Mouse (Mus musculus) erythroblast, adult 5-6 weeks (primary cell): ENCODE data around the gene Cga. TPM values are rescaled to one million over a fixed set of nuclear protein-coding genes. Genes with fewer than 3 reads are reported as not detected.

ENCODE experiments used
- ATAC-seq: replicated peaks from 2 replicates; pipeline ENCODE4 v1.8.0; 2016; ENCODE audit warnings: moderate number of reproducible peaks, mild to moderate bottlenecking, moderate TSS enrichment, inconsistent platforms; ENCODE audit not compliant: poor library complexity, low FRiP score, severe bottlenecking
- total RNA-seq, 2 experiments: library from RNA; stranded (forward) in 1 of 2; stranded (reverse) in 1 of 2; fragments of 150-400 nt in 1 of 2; fragments of 200-764, 138-1000 nt in 1 of 2; gene quantifications; 2 replicates each; pipeline versions ENCODE4 v1.2.3 to v1.2.4; 2015 to 2017; ENCODE audit warnings: low replicate concordance in 2 of 2

Gene Cga
- total RNA-seq (2015; ENCODE audit: low replicate concordance) (not detected in 2 replicates), total RNA-seq (2017; ENCODE audit: low replicate concordance) (not detected in 2 replicates)

GRCm38 (mm10) chr4:34893479-34893878 lies at the start of gene Cga:
Gene Cga, plus strand, starts transcription at chr4:34893779.
- no peak for ATAC-seq

DNA sequence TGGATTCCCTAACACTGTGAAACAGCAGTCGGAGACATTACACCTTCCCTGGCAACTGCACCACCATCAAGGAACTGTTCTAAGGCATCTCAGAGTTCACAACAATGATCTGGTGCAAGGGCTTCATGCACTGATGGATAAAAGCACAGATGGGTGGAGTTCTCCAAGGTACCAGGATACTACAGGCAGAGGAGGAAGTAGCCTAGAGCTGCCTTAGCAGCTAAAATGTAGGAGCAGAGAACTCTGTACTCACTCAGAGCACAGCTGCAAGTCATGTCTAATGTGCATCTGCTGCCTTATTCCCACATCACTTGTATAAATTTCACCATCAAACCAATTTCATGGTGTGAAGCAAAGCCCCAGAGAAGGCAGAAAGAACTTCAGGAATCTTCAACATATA lies 49.7 kb upstream of the Cga start:
- no peak for ATAC-seq

- no peak for ATAC-seq
Observed at GRCm38 (mm10) chr4:34847679-34848309, 45.8 kb upstream of the Cga start.

DNA sequence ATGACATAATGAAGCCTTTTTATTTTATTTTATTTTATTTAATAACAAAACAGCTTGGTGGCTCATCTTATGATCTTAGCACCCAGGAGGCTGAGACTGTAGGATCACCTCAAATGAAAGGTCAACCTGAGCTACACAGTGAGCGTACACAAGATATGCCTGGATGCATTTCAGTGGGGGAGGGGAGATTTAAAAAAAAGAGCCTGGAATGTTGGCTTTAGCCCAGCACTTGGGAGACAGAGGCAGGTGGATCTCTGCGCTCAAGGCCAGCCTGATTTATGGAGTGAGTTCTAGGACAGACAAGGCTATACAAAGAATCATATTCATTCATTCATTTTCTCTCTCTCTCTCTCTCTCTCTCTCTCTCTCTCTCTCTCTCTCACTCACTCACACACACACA lies 43.4 kb upstream of the Cga start:
- no peak for ATAC-seq

DNA sequence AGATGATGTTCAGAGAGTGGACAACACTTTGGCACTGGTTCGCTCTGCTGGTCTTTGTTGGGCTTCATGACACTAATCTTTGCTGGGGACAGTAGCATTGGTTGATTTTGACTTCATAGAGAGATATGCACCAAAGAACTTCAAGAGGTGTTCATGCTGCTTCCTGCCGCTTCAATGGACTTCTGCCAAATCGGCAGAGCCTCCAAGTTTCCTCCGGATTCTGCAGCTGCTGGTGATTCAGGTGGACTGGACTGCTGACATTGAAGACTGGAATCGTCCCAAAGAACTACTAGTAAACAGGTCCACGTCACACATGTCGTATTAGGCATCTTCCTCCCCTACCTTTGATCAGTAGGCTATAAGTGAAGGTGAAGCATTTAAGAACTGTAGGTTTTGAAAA lies 41.5 kb upstream of the Cga start:
- ATAC-seq, result no peak

DNA sequence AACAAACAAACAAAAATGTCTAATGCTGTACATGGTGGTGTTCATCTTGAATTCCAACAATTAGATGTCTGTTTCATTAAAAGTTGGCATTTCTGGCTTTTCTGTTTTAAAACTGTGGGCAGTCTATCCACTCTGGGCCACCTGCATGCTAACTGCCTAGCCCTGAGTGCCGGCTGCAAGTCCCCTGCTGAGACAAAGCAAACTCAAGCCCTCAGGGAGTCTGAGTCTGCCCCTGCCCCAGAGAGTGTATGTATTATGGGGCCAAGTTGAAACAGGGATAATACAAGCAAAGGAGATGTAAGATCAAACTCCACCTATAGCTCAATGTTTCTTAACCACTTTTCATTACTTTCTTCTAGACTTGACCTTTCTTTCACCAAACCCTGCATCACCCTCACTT lies 37.6 kb upstream of the Cga start:
- no peak for ATAC-seq

- no peak for ATAC-seq
Observed at GRCm38 (mm10) chr4:34858903-34859302, 34.7 kb upstream of the Cga start.

DNA sequence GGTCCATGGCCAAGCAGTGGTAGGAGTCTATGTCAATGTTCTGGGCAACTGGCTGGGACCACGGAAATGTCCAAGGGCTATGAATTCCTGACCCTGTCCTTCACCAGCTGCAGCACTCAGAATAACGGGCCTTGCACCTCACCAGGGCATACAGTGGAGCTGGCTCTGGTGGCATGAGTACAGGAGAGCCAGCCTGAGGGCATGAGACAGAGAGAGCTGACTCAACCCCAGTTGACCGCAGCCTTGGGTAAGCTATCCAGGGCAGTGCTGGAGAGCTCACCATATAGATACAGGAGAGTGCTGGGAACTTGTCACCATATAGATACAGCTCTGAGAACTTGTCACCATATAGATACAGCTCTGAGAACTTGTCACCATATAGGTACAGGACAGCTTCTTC lies 34.2 kb upstream of the Cga start:
- no peak for ATAC-seq

DNA sequence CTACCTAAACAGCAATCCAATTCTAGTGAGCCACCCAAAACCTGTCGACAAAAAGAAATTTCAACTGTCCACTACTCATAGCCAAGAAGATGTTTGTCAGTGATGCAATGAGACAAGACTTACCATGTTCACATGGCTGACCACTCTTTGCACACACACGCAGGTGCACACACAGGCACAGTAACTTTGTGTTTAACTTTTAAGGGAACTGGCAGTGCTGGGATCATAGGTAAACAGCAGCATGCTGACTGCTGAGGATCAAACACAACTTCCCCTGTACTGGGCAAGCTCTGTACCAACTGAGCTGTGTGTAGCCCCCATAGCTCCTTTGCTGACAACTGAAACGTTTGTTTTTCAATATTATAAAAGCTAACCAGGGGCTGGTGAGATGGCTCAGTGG lies 32.1 kb upstream of the Cga start:
- ATAC-seq, result no peak

DNA sequence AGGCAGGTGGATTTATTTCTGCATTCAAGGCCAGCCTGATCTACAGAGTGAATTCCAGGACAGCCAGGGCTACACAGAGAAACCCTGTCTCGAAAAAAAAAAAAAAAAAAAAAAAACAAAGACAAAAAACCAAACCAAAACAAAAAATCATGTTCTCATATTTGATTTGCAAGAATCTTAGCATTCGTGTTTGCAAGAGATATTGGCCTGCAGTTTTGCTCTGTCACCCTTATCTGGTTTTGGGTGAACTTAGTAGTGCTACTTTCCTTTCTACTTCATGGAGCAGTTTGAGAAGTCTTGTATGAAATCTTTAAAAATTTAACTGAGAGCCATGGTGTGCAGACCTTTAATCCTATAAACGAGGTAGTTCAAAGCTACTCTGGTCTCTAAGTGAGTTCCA lies 23.8 kb upstream of the Cga start:
- no peak for ATAC-seq

DNA sequence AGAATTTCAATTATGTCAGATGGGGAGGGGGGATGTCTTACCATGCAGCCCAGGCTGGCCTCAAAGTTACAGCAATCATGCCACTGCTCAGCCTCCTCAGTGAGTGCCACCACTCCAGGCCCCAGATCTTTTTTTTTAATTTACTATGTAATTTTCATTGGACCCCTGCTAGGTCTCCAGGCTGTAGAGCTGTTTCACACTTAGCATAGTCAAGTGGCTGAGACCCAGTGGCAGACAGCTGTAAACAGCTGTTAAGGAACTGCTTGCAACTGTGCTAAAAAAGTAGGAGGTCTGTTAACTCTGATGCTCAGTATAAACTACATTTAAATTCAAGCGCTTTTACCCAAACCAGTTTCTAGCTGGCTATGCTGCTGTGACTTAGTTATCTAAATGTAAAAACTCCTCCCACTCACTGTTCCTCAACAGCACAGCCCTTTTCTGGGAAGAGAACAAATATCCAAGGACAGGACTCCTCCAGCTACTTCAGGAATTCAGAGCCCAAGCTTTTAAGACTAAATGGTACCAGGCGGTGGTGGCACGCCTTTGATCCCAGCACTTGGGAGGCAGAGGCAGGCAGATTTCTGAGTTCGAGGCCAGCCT lies 20.6 kb upstream of the Cga start:
- no peak for ATAC-seq

- ATAC-seq, result no peak
Observed at GRCm38 (mm10) chr4:34874234-34874633, 19.3 kb upstream of the Cga start.

DNA sequence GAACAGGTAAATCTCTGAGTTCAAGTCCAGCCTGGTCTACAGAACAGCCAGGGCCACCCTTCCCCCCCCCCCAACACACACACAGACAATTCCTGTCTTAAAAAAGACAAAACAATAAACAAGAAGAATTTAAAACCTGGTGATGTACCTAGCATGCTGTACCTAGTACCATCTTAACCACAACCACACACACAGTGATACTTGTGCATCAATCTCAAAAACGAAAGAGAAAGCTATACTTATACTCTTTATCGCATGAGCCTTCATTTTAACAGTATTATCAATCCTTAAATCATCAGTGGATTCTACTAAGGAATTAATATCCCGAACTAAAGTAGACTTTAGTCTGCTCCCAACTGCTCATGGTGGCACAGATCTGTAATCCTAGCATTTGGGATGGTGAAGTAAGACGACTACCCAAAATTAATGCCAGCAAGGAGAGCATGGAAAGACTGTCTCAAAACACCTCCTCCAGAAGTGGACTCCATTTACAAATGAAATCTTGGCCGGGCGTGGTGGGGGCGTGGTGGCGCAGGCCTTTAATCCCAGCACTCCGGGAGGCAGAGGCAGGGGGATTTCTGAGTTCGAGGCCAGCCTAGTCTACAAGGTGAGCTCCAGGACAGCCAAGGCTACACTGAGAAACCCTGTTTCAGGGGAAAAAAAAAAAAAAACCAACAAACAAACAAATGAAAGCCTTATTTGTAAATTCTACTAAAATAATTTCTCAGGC lies 12.5 kb upstream of the Cga start:
- ATAC-seq, result no peak

GRCm38 (mm10) chr4:34881851-34882250 lies 11.7 kb upstream of the Cga start:
- ATAC-seq, result no peak

GRCm38 (mm10) chr4:34882291-34882769 lies 11.2 kb upstream of the Cga start:
- ATAC-seq, result peak; percentile 39; the same call in 1 of the 2 replicates

GRCm38 (mm10) chr4:34882818-34883217 lies 10.8 kb upstream of the Cga start, which contains the start of gene Zfp292:
Gene Zfp292, minus strand, starts transcription at chr4:34882960.
- peak; percentile 90 for ATAC-seq

DNA sequence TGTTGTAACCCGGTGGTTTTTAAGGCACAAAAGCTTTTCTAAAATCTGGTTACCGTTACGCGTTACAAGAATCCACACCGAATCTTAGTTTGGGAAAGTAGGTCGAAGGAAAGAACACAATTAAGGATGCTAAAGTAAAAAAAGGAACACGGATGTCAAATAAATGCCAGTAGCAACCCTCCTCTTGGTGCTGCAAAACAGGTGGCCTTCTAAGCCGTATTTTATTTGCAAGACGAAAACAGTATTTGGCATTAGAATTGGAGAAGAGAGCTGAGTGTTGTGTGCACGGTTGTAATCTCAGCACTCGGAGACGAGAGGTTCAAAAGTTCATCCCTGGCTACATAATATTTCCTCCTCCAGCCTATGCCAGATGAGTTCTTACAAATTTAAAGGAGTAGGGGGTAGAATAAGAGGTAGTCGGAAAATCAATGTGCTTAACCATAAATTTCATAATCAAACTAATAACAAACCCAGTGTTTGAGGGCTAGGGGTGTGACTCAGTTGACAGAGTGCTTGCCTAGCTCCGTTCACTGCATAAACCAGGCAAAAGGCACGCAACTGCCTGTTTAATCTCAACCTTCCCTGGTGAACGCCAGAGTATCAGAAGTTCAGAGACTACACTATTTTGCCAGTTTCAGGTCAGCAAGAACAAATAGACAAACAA lies 10.1 kb upstream of the Cga start:
- no peak for ATAC-seq

GRCm38 (mm10) chr4:34885631-34886351 lies 7.8 kb upstream of the Cga start:
- 0 out of 2 replicates have a peak, but pooled peaks have one; percentile 5 for ATAC-seq

GRCm38 (mm10) chr4:34886490-34887111 lies 7.0 kb upstream of the Cga start:
- peak; percentile 83 for ATAC-seq
